Mouse (Mus musculus) lung, adult 2 months (tissue): ENCODE data around the gene Hoxd9.

Source experiments
- CTCF ChIP-seq: fragments of 200-500 bp; IDR thresholded peaks from 2 replicates; pipeline ENCODE4 v1.5.1; 2011; ENCODE audit warnings: mild to moderate bottlenecking, low read length, control low read depth; ENCODE audit not compliant: insufficient read depth
- POLR2A ChIP-seq: fragments of 200-500 bp; IDR thresholded peaks from 2 replicates; pipeline ENCODE4 v1.6.1; 2011; ENCODE audit warnings: low read depth, mild to moderate bottlenecking, control low read depth, low read length, borderline replicate concordance; ENCODE audit errors: extremely low read depth

GRCm38 (mm10) chr2:74722949-74723348 is 25.4 kb downstream of the Hoxd9 start:
- TF ChIP-seq CTCF: no peak
- no peak for TF ChIP-seq POLR2A
